Mouse (Mus musculus) forebrain, embryonic 10.5 days (tissue): ENCODE data around the gene Gtf2h1. TPM values are rescaled to one million over a fixed set of nuclear protein-coding genes. Genes with fewer than 3 reads are reported as not detected.

Source experiments
- DNase-seq: peaks from one replicate; pipeline ENCODE4 v3.0.0-alpha.2; 2017; ENCODE audit warnings: low spot score; ENCODE audit errors: extremely low spot score
- H3K27ac ChIP-seq: fragments of 300-500 bp; sonication (generic); 2 replicates; pipeline ENCODE4 v1.5.1; 2016; ENCODE audit warnings: mild to moderate bottlenecking
- H3K27me3 ChIP-seq: fragments of 300-500 bp; sonication (generic); 2 replicates; pipeline ENCODE4 v1.6.1; 2016; ENCODE audit warnings: mild to moderate bottlenecking; ENCODE audit not compliant: poor library complexity, severe bottlenecking
- H3K36me3 ChIP-seq: fragments of 300-500 bp; sonication (generic); replicated peaks from 2 replicates; pipeline ENCODE4 v1.6.1; 2016; ENCODE audit warnings: mild to moderate bottlenecking, moderate library complexity
- H3K4me1 ChIP-seq: fragments of 300-500 bp; sonication (generic); 2 replicates; pipeline ENCODE4 v1.6.1; 2016
- H3K4me3 ChIP-seq: fragments of 300-500 bp; sonication (generic); 2 replicates; pipeline ENCODE4 v1.5.1; 2016; ENCODE audit warnings: mild to moderate bottlenecking, moderate library complexity
- H3K9me3 ChIP-seq: fragments of 300-500 bp; sonication (generic); 2 replicates; pipeline ENCODE4 v1.6.1; 2016; ENCODE audit warnings: mild to moderate bottlenecking, moderate library complexity
- WGBS: fragments of 180-500 bp; shearing (Covaris S2); methylation state at CpG from one replicate; pipeline ENCODE4 v1.1.7; 2016; 5-methylcytosine and 5-hydroxymethylcytosine counted together
- polyA plus RNA-seq: library from polyadenylated mRNA; unstranded; fragments of >200 nt; fragmentation: Nextera tagmentation; extraction: Ambion mirVana; gene quantifications from 2 replicates; pipeline ENCODE4 v1.2.1, GENCODE M21; 2016

Gtf2h1 gene
- polyA plus RNA-seq, 1 experiment from 2014 or later = 51.2 TPM

GRCm38 (mm10) chr7:46833670-46834255, 37.9 kb downstream of the Gtf2h1 start:
- 90% methylated on average over 7 of the region's 7 CpGs for WGBS
- no peak for DNase-seq
- Histone ChIP-seq H3K4me3 (no peak overlapping the region), H3K27me3 (0 out of 2 replicates have a peak, but pooled peaks cover 1% of the 10 kb centered on the region), H3K36me3 (no peaks in the 10 kb centered on the region), H3K4me1 (peaks cover 28% of the 10 kb centered on the region), H3K9me3 (no peaks in the 10 kb centered on the region), H3K27ac (no peak overlapping the region)

- Histone ChIP-seq H3K4me1 (peaks cover 38% of the 10 kb centered on the region), H3K27ac (peak overlapping the region; percentile 22), H3K27me3 (peaks cover 9% of the 10 kb centered on the region; the same call in 1 of the 2 replicates), H3K4me3 (no peak overlapping the region), H3K36me3 (no peaks in the 10 kb centered on the region), H3K9me3 (no peaks in the 10 kb centered on the region)
- no peak for DNase-seq
- WGBS = 22% methylated on average over 14 of the region's 14 CpGs
Measured at GRCm38 (mm10) chr7:46834994-46835610, 39.2 kb downstream of the Gtf2h1 start.

GRCm38 (mm10) chr7:46836357-46836756, 40.5 kb downstream of the Gtf2h1 start:
- no peak for DNase-seq
- Histone ChIP-seq H3K9me3 (no peaks in the 10 kb centered on the region), H3K36me3 (no peaks in the 10 kb centered on the region), H3K4me1 (peaks cover 37% of the 10 kb centered on the region), H3K4me3 (no peak overlapping the region), H3K27me3 (peaks cover 22% of the 10 kb centered on the region), H3K27ac (no peak overlapping the region)
- 82% methylated on average over 5 of the region's 5 CpGs for WGBS

GRCm38 (mm10) chr7:46837073-46837472, 41.2 kb downstream of the Gtf2h1 start:
- Histone ChIP-seq H3K9me3 (no peaks in the 10 kb centered on the region), H3K36me3 (no peaks in the 10 kb centered on the region), H3K4me3 (no peak overlapping the region), H3K27me3 (peaks cover 29% of the 10 kb centered on the region), H3K4me1 (peaks cover 44% of the 10 kb centered on the region), H3K27ac (no peak overlapping the region)
- no peak for DNase-seq
- WGBS = 43% methylated on average over 5 of the region's 5 CpGs

GRCm38 (mm10) chr7:46838104-46838671, 42.3 kb downstream of the Gtf2h1 start:
- H3K36me3 ChIP-seq = no peaks in the 10 kb centered on the region
- no peaks in the 10 kb centered on the region for H3K9me3 ChIP-seq
- 2% methylated on average over 8 of the region's 9 CpGs for WGBS
- peak; percentile 33 for DNase-seq
- peak overlapping the region; percentile 69 for H3K27ac ChIP-seq
- H3K4me3 ChIP-seq = no peak overlapping the region; the same call in 1 of the 2 replicates
- H3K4me1 ChIP-seq = peaks cover 44% of the 10 kb centered on the region
- H3K27me3 ChIP-seq = peaks cover 40% of the 10 kb centered on the region

GRCm38 (mm10) chr7:46838891-46839302, 43.0 kb downstream of the Gtf2h1 start:
- 7% methylated on average over 8 of the region's 8 CpGs for WGBS
- no peak overlapping the region for H3K4me3 ChIP-seq
- H3K9me3 ChIP-seq = no peaks in the 10 kb centered on the region
- H3K27ac ChIP-seq = peak overlapping the region; percentile 49; the same call in 1 of the 2 replicates
- H3K27me3 ChIP-seq = peaks cover 41% of the 10 kb centered on the region
- H3K4me1 ChIP-seq = peaks cover 46% of the 10 kb centered on the region
- H3K36me3 ChIP-seq = no peaks in the 10 kb centered on the region
- DNase-seq = no peak

GRCm38 (mm10) chr7:46839446-46839845, 43.5 kb downstream of the Gtf2h1 start:
- DNase-seq = no peak
- peaks cover 41% of the 10 kb centered on the region for H3K27me3 ChIP-seq
- H3K9me3 ChIP-seq = no peaks in the 10 kb centered on the region
- no peak overlapping the region for H3K27ac ChIP-seq
- WGBS = 32% methylated on average over 7 of the region's 7 CpGs
- no peaks in the 10 kb centered on the region for H3K36me3 ChIP-seq
- H3K4me3 ChIP-seq = no peak overlapping the region
- peaks cover 52% of the 10 kb centered on the region for H3K4me1 ChIP-seq

- H3K27me3 ChIP-seq = peaks cover 41% of the 10 kb centered on the region
- no peaks in the 10 kb centered on the region for H3K9me3 ChIP-seq
- H3K4me1 ChIP-seq = peaks cover 55% of the 10 kb centered on the region
- no peaks in the 10 kb centered on the region for H3K36me3 ChIP-seq
- H3K4me3 ChIP-seq = no peak overlapping the region
- no peak for DNase-seq
- WGBS = 74% methylated on average over 5 of the region's 5 CpGs
- no peak overlapping the region for H3K27ac ChIP-seq
Measured at GRCm38 (mm10) chr7:46839861-46840260, 44.0 kb downstream of the Gtf2h1 start.

GRCm38 (mm10) chr7:46840326-46840725, 44.4 kb downstream of the Gtf2h1 start:
- WGBS = 47% methylated on average over 4 of the region's 4 CpGs
- peaks cover 55% of the 10 kb centered on the region for H3K4me1 ChIP-seq
- DNase-seq = no peak

GRCm38 (mm10) chr7:46840787-46841525, 45.1 kb downstream of the Gtf2h1 start, which contains the start of gene Ldha:
Gene Ldha, plus strand, starts transcription at chr7:46841475.
- H3K4me3 ChIP-seq = no peak within 1 kb of the TSS
- DNase-seq = no peak
- peaks cover 54% of the 10 kb centered on the region for H3K4me1 ChIP-seq
- no peaks in the 10 kb centered on the region for H3K36me3 ChIP-seq
- H3K27ac ChIP-seq = no peak within 1 kb of the TSS
- 32% methylated on average over 6 of the region's 6 CpGs for WGBS
- H3K27me3 ChIP-seq = peaks cover 41% of the 10 kb centered on the region
- no peaks in the 10 kb centered on the region for H3K9me3 ChIP-seq

More at GRCm38 (mm10) chr7:46840326-46840725, 44.4 kb downstream of the Gtf2h1 start:
- no peak overlapping the region for H3K4me3 ChIP-seq
- no peaks in the 10 kb centered on the region for H3K9me3 ChIP-seq
- peaks cover 41% of the 10 kb centered on the region for H3K27me3 ChIP-seq
- H3K27ac ChIP-seq = no peak overlapping the region
- H3K36me3 ChIP-seq = no peaks in the 10 kb centered on the region

GRCm38 (mm10) chr7:46842278-46842677, 46.4 kb downstream of the Gtf2h1 start:
- H3K27ac ChIP-seq = no peak overlapping the region
- H3K27me3 ChIP-seq = peaks cover 41% of the 10 kb centered on the region
- H3K9me3 ChIP-seq = no peaks in the 10 kb centered on the region
- DNase-seq = no peak
- peaks cover 58% of the 10 kb centered on the region for H3K4me1 ChIP-seq
- peaks cover 6% of the 10 kb centered on the region for H3K36me3 ChIP-seq
- no peak overlapping the region for H3K4me3 ChIP-seq
- 28% methylated on average over 5 of the region's 5 CpGs for WGBS

GRCm38 (mm10) chr7:46843576-46843975, 47.7 kb downstream of the Gtf2h1 start:
- Histone ChIP-seq H3K27me3 (peaks cover 41% of the 10 kb centered on the region), H3K4me3 (no peak overlapping the region), H3K9me3 (no peaks in the 10 kb centered on the region), H3K36me3 (peaks cover 19% of the 10 kb centered on the region), H3K27ac (peak overlapping the region; percentile 13; the same call in 1 of the 2 replicates), H3K4me1 (peaks cover 61% of the 10 kb centered on the region)
- WGBS = 89% methylated on average over 4 of the region's 4 CpGs
- DNase-seq = no peak
